Mouse (Mus musculus): ENCODE data around the gene Pdcd6ip.

- TF ChIP-seq CTCF (conservative IDR thresholded peaks at IDR 0.05; ENCODE audit: insufficient read depth, insufficient read length, low read depth, low read length) (no peak), POLR2A (IDR thresholded peaks at IDR 0.05; ENCODE audit: low read depth, low read length) (no peak)
Observed at GRCm38 (mm10) chr9:113670857-113671106, 37.3 kb downstream of the Pdcd6ip start.

All from kidney, adult 2 months (tissue).